Mouse (Mus musculus): Measurements from ENCODE around the gene Ank. TPM values are rescaled to one million over a fixed set of nuclear protein-coding genes. Genes with fewer than 3 reads are reported as not detected.
A peak's percentile ranks its signal among the peaks of the same experiment; 100 is the strongest.

The Ank gene
- polyA plus RNA-seq, 1 experiment from 2014 or later = 13.2 TPM

GRCm38 (mm10) chr15:27490676-27491075 is 24.2 kb downstream of the Ank start:
- Histone ChIP-seq H3K9me3 (no peaks in the 10 kb centered on the region), H3K27ac (no peak overlapping the region), H3K4me3 (no peak overlapping the region), H3K9ac (no peak overlapping the region), H3K36me3 (no peaks in the 10 kb centered on the region), H3K27me3 (no peaks in the 10 kb centered on the region), H3K4me1 (replicated peaks) (peaks cover 65% of the 10 kb centered on the region), H3K4me2 (no peak overlapping the region)
- 62% methylated on average over 9 of the region's 9 CpGs for WGBS
- no peak for ATAC-seq (ENCODE audit: low FRiP score)

GRCm38 (mm10) chr15:27491425-27492070 is 25.1 kb downstream of the Ank start:
- WGBS = 95% methylated on average over 8 of the region's 8 CpGs
- no peak for ATAC-seq (ENCODE audit: low FRiP score)
- Histone ChIP-seq H3K4me1 (replicated peaks) (peaks cover 63% of the 10 kb centered on the region), H3K9me3 (no peaks in the 10 kb centered on the region), H3K4me2 (no peak overlapping the region), H3K36me3 (no peaks in the 10 kb centered on the region), H3K27me3 (no peaks in the 10 kb centered on the region), H3K27ac (no peak overlapping the region), H3K9ac (no peak overlapping the region), H3K4me3 (no peak overlapping the region)

- no peak for ATAC-seq (ENCODE audit: low FRiP score)
- Histone ChIP-seq H3K9ac (no peak overlapping the region), H3K4me1 (replicated peaks) (peaks cover 63% of the 10 kb centered on the region), H3K9me3 (no peaks in the 10 kb centered on the region), H3K4me3 (no peak overlapping the region), H3K27me3 (no peaks in the 10 kb centered on the region), H3K27ac (no peak overlapping the region), H3K36me3 (no peaks in the 10 kb centered on the region), H3K4me2 (no peak overlapping the region)
- WGBS = 92% methylated on average over 10 of the region's 10 CpGs
These were observed 25.7 kb downstream of the Ank start for GRCm38 (mm10) chr15:27492156-27492555.

GRCm38 (mm10) chr15:27492734-27493133 is 26.3 kb downstream of the Ank start:
- Histone ChIP-seq H3K36me3 (no peaks in the 10 kb centered on the region), H3K4me2 (no peak overlapping the region), H3K4me3 (no peak overlapping the region), H3K27ac (no peak overlapping the region), H3K4me1 (replicated peaks) (peaks cover 64% of the 10 kb centered on the region), H3K27me3 (no peaks in the 10 kb centered on the region), H3K9ac (no peak overlapping the region), H3K9me3 (no peaks in the 10 kb centered on the region)
- 68% methylated on average over 1 of the region's 1 CpGs for WGBS
- no peak for ATAC-seq (ENCODE audit: low FRiP score)

GRCm38 (mm10) chr15:27493516-27493915 is 27.0 kb downstream of the Ank start:
- WGBS = 32% methylated on average over 10 of the region's 10 CpGs
- H3K27ac ChIP-seq = no peak overlapping the region
- H3K4me1 ChIP-seq (replicated peaks) = peaks cover 57% of the 10 kb centered on the region

GRCm38 (mm10) chr15:27495981-27496401 is 29.5 kb downstream of the Ank start:
- ATAC-seq (ENCODE audit: low FRiP score) = peak; percentile 52
- no peak overlapping the region for H3K9ac ChIP-seq
- H3K27me3 ChIP-seq = no peaks in the 10 kb centered on the region
- no peaks in the 10 kb centered on the region for H3K36me3 ChIP-seq
- peaks cover 42% of the 10 kb centered on the region for H3K4me1 ChIP-seq (replicated peaks)
- no peaks in the 10 kb centered on the region for H3K9me3 ChIP-seq
- WGBS = 19% methylated on average over 5 of the region's 5 CpGs
- peak overlapping the region; percentile 81 for H3K27ac ChIP-seq
- no peak overlapping the region for H3K4me3 ChIP-seq
- H3K4me2 ChIP-seq = no peak overlapping the region

More at GRCm38 (mm10) chr15:27493516-27493915, 27.0 kb downstream of the Ank start:
- H3K9me3 ChIP-seq = no peaks in the 10 kb centered on the region
- H3K27me3 ChIP-seq = no peaks in the 10 kb centered on the region
- H3K4me3 ChIP-seq = no peak overlapping the region
- H3K36me3 ChIP-seq = no peaks in the 10 kb centered on the region
- no peak overlapping the region for H3K4me2 ChIP-seq
- ATAC-seq (ENCODE audit: low FRiP score) = no peak
- H3K9ac ChIP-seq = no peak overlapping the region

- peaks cover 42% of the 10 kb centered on the region for H3K4me1 ChIP-seq (replicated peaks)
- peak; percentile 41; the same call in 1 of the 2 replicates for ATAC-seq (ENCODE audit: low FRiP score)
- H3K27me3 ChIP-seq = no peaks in the 10 kb centered on the region
- H3K27ac ChIP-seq = peak overlapping the region; percentile 56
- no peak overlapping the region for H3K4me2 ChIP-seq
- H3K9ac ChIP-seq = no peak overlapping the region
- H3K4me3 ChIP-seq = no peak overlapping the region
- WGBS = 54% methylated on average over 11 of the region's 11 CpGs
- no peaks in the 10 kb centered on the region for H3K9me3 ChIP-seq
- H3K36me3 ChIP-seq = no peaks in the 10 kb centered on the region
These were observed 30.3 kb downstream of the Ank start for GRCm38 (mm10) chr15:27496596-27497299.

GRCm38 (mm10) chr15:27497300-27497997 is 31.0 kb downstream of the Ank start:
- H3K27ac ChIP-seq = peak overlapping the region; percentile 56; the same call in 1 of the 2 replicates
- no peaks in the 10 kb centered on the region for H3K9me3 ChIP-seq
- peaks cover 46% of the 10 kb centered on the region for H3K4me1 ChIP-seq (replicated peaks)
- H3K9ac ChIP-seq = no peak overlapping the region
- no peaks in the 10 kb centered on the region for H3K27me3 ChIP-seq
- H3K4me2 ChIP-seq = no peak overlapping the region
- 45% methylated on average over 7 of the region's 7 CpGs for WGBS
- no peak for ATAC-seq (ENCODE audit: low FRiP score)
- no peaks in the 10 kb centered on the region for H3K36me3 ChIP-seq
- no peak overlapping the region for H3K4me3 ChIP-seq

GRCm38 (mm10) chr15:27498078-27498477 is 31.6 kb downstream of the Ank start:
- H3K9ac ChIP-seq = no peak overlapping the region
- H3K27ac ChIP-seq = no peak overlapping the region
- H3K4me1 ChIP-seq (replicated peaks) = peaks cover 50% of the 10 kb centered on the region
- no peaks in the 10 kb centered on the region for H3K9me3 ChIP-seq
- no peaks in the 10 kb centered on the region for H3K27me3 ChIP-seq
- no peak overlapping the region for H3K4me3 ChIP-seq
- ATAC-seq (ENCODE audit: low FRiP score) = no peak
- no peak overlapping the region for H3K4me2 ChIP-seq
- WGBS = 83% methylated on average over 5 of the region's 5 CpGs
- H3K36me3 ChIP-seq = no peaks in the 10 kb centered on the region

- no peak for ATAC-seq (ENCODE audit: low FRiP score)
- no peaks in the 10 kb centered on the region for H3K36me3 ChIP-seq
- H3K4me3 ChIP-seq = no peak overlapping the region
- H3K9ac ChIP-seq = no peak overlapping the region
- H3K4me1 ChIP-seq (replicated peaks) = peaks cover 40% of the 10 kb centered on the region
- 82% methylated on average over 15 of the region's 15 CpGs for WGBS
- H3K27me3 ChIP-seq = no peaks in the 10 kb centered on the region
- H3K9me3 ChIP-seq = no peaks in the 10 kb centered on the region
- no peak overlapping the region for H3K4me2 ChIP-seq
- H3K27ac ChIP-seq = no peak overlapping the region
These were observed 33.9 kb downstream of the Ank start for GRCm38 (mm10) chr15:27500390-27500789.

GRCm38 (mm10) chr15:27502338-27502737 is 35.9 kb downstream of the Ank start:
- Histone ChIP-seq H3K27me3 (no peaks in the 10 kb centered on the region), H3K36me3 (no peaks in the 10 kb centered on the region), H3K4me2 (no peak overlapping the region), H3K4me3 (no peak overlapping the region), H3K9me3 (no peaks in the 10 kb centered on the region), H3K27ac (0 out of 2 replicates have a peak overlapping the region, but pooled peaks have one; percentile 45), H3K9ac (no peak overlapping the region), H3K4me1 (replicated peaks) (peaks cover 35% of the 10 kb centered on the region)
- ATAC-seq (ENCODE audit: low FRiP score) = no peak
- WGBS = 82% methylated on average over 13 of the region's 13 CpGs

GRCm38 (mm10) chr15:27503221-27503620 is 36.7 kb downstream of the Ank start:
- no peak for ATAC-seq (ENCODE audit: low FRiP score)
- Histone ChIP-seq H3K4me3 (no peak overlapping the region), H3K4me1 (replicated peaks) (peaks cover 31% of the 10 kb centered on the region), H3K36me3 (no peaks in the 10 kb centered on the region), H3K9me3 (no peaks in the 10 kb centered on the region), H3K9ac (no peak overlapping the region), H3K27me3 (no peaks in the 10 kb centered on the region), H3K4me2 (no peak overlapping the region), H3K27ac (no peak overlapping the region)
- 87% methylated on average over 9 of the region's 9 CpGs for WGBS

Data from hindbrain, embryonic 13.5 days (tissue).